Mouse (Mus musculus) thymus, adult 2 months (tissue): Measurements from ENCODE around the gene Slc7a7.

Experiments
- CTCF ChIP-seq: fragments of 200-500 bp; IDR thresholded peaks from 2 replicates; pipeline ENCODE4 v1.5.1; 2012; ENCODE audit warnings: mild to moderate bottlenecking, control low read depth, low read length, moderate library complexity, borderline replicate concordance; ENCODE audit not compliant: control insufficient read depth, poor library complexity, insufficient read depth; ENCODE audit errors: extremely low read depth
- POLR2A ChIP-seq: fragments of 200-500 bp; IDR thresholded peaks from 2 replicates; pipeline ENCODE4 v1.6.1; 2012; ENCODE audit warnings: mild to moderate bottlenecking, low read length, control low read depth, moderate library complexity; ENCODE audit not compliant: control insufficient read depth, poor library complexity, insufficient read depth; ENCODE audit errors: extremely low read depth

- TF ChIP-seq CTCF: no peak
- TF ChIP-seq POLR2A: no peak
These were observed 8.6 kb upstream of the Slc7a7 start for GRCm38 (mm10) chr14:54426003-54426688.
